Comparison of ENCODE assay signal across 14 mouse cellular contexts in the genomic region with DNA sequence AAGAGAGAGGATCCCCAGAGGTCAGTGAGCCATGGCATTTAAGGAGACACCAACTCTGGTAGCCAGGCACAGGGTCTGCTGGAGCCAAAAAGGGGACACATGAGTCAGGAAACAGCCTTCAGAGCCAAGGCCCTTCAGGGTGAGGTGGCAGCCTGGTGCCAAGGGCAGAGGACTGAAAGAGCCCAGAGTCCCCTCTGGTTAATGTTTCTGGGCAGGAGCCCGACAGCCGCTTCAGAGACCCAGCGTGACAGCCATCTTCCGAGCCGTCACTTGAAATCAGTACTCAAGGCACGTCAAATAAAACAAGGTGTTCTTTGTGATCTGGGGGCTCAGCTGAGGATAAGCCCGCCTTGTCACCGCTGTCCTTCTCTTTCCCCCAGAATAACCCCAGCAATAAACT. TPM values are rescaled to one million over a fixed set of nuclear protein-coding genes. Genes with fewer than 3 reads are reported as not detected.
DNase-seq lines count a peak whose midpoint lies in the region; ATAC-seq lines count a peak whose summit lies in the region.
"Had no signal": no experiment of that assay in that cellular context is flagged by ENCODE, and none has a peak within 500 bp of the region (broad histone marks: within the 10 kb centered on the region; RNA-seq: fewer than 3 reads in every experiment).

No protein-coding gene starts in this region.

- H3K4me1 ChIP-seq in hindbrain, embryonic 16.5 days (ENCODE audit: control insufficient read depth, insufficient read depth, low read depth, low read length) = 0 out of 2 replicates have a peak, but pooled peaks cover 3% of the 10 kb centered on the region
- H3K4me1 ChIP-seq in hindbrain, embryonic 10.5 days (replicated peaks) = no peaks in the 10 kb centered on the region
- no peaks in the 10 kb centered on the region for H3K4me1 ChIP-seq in embryonic facial prominence, embryonic 10.5 days
- H3K4me1 ChIP-seq: forebrain, embryonic 12.5 days; intestine, embryonic 15.5 days; liver, embryonic 12.5 days had no signal

- peaks cover 21% of the 10 kb centered on the region for H3K36me3 ChIP-seq in hindbrain, embryonic 16.5 days (ENCODE audit: control insufficient read depth, insufficient read depth, low read length)
- peaks cover 46% of the 10 kb centered on the region for H3K36me3 ChIP-seq in hindbrain, embryonic 10.5 days
- H3K36me3 ChIP-seq in embryonic facial prominence, embryonic 10.5 days (replicated peaks) = peaks cover 16% of the 10 kb centered on the region; the same call in 1 of the 2 replicates

- H3K9me3 ChIP-seq in hindbrain, embryonic 16.5 days (ENCODE audit: control insufficient read depth, low read length) = no peaks in the 10 kb centered on the region
- H3K9me3 ChIP-seq in hindbrain, embryonic 10.5 days = no peaks in the 10 kb centered on the region
- H3K9me3 ChIP-seq in embryonic facial prominence, embryonic 10.5 days = no peaks in the 10 kb centered on the region
- H3K9me3 ChIP-seq: embryonic facial prominence, embryonic 13.5 days; forebrain, embryonic 12.5 days; intestine, embryonic 15.5 days; liver, embryonic 12.5 days had no signal

- H3K4me3 ChIP-seq in hindbrain, embryonic 16.5 days (ENCODE audit: low read length) = no peak overlapping the region
- H3K4me3 ChIP-seq in hindbrain, embryonic 10.5 days = no peak overlapping the region
- H3K4me3 ChIP-seq in embryonic facial prominence, embryonic 10.5 days = no peak overlapping the region
- H3K4me3 ChIP-seq: embryonic facial prominence, embryonic 13.5 days; forebrain, embryonic 12.5 days; intestine, embryonic 15.5 days; liver, embryonic 12.5 days had no signal

- no peak overlapping the region for H3K9ac ChIP-seq in hindbrain, embryonic 16.5 days (ENCODE audit: low read depth, low read length)
- H3K9ac ChIP-seq: embryonic facial prominence, embryonic 13.5 days; forebrain, embryonic 12.5 days; intestine, embryonic 15.5 days; liver, embryonic 12.5 days had no signal

- H3K27me3 ChIP-seq in hindbrain, embryonic 16.5 days (replicated peaks; ENCODE audit: control insufficient read depth, insufficient read depth, low read length) = no peaks in the 10 kb centered on the region
- no peaks in the 10 kb centered on the region for H3K27me3 ChIP-seq in hindbrain, embryonic 10.5 days (ENCODE audit: insufficient read depth, poor library complexity, severe bottlenecking)
- no peaks in the 10 kb centered on the region for H3K27me3 ChIP-seq in embryonic facial prominence, embryonic 10.5 days (replicated peaks; ENCODE audit: low read depth, poor library complexity, severe bottlenecking)
- H3K27me3 ChIP-seq: embryonic facial prominence, embryonic 13.5 days; forebrain, embryonic 12.5 days; intestine, embryonic 15.5 days; liver, embryonic 12.5 days; Patski had no signal

- no peak overlapping the region for H3K27ac ChIP-seq in hindbrain, embryonic 16.5 days (ENCODE audit: low read depth, low read length)
- no peak overlapping the region for H3K27ac ChIP-seq in hindbrain, embryonic 10.5 days
- no peak overlapping the region for H3K27ac ChIP-seq in embryonic facial prominence, embryonic 10.5 days (replicated peaks)
- H3K27ac ChIP-seq: embryonic facial prominence, embryonic 13.5 days; forebrain, embryonic 12.5 days; intestine, embryonic 15.5 days; liver, embryonic 12.5 days had no signal

- no peak for DNase-seq in hindbrain, embryonic 10.5 days (ENCODE audit: low spot score)
- peak; percentile 88 for DNase-seq in adrenal gland, adult 2 months
- DNase-seq in adrenal gland, adult 8-10 months = peak; percentile 77
- DNase-seq in heart, adult 8-10 months (ENCODE audit: low spot score) = peak; percentile 64
- no peak for DNase-seq in embryonic facial prominence, embryonic 10.5 days (ENCODE audit: low spot score)
- DNase-seq: cerebellum, postnatal 25 days had no signal

- WGBS in hindbrain, embryonic 16.5 days = 77% methylated on average over 8 of the region's 8 CpGs
- 94% methylated on average over 8 of the region's 8 CpGs for WGBS in hindbrain, embryonic 10.5 days
- WGBS in embryonic facial prominence, embryonic 10.5 days = 80% methylated on average over 8 of the region's 8 CpGs

- ATAC-seq in hindbrain, embryonic 16.5 days = peak; percentile 40; the same call in 1 of the 2 replicates
- ATAC-seq in activated CD4-positive, CD25-positive, alpha-beta regulatory T cell, adult 4 months = no peak
- ATAC-seq: intestine, embryonic 15.5 days; liver, embryonic 12.5 days; lung, postnatal 0 days; Patski had no signal

- no peak overlapping the region for H3K4me2 ChIP-seq in hindbrain, embryonic 16.5 days (ENCODE audit: low read length)
- H3K4me2 ChIP-seq: embryonic facial prominence, embryonic 13.5 days; forebrain, embryonic 12.5 days; intestine, embryonic 15.5 days; liver, embryonic 12.5 days had no signal

RNA-seq across cellular contexts. Expression of gene Otulin, which starts 59.3 kb away (rescaled TPM):
- 12.3 and 24.2 TPM in 2 replicates for polyA plus RNA-seq in hindbrain, embryonic 16.5 days (2015; fragmentation: Nextera tagmentation; extraction: Ambion mirVana)
- polyA plus RNA-seq in hindbrain, embryonic 10.5 days (2016; fragmentation: Nextera tagmentation; extraction: Ambion mirVana) = 28.1 TPM in 2 replicates
- 10 to 100 TPM; 34.7 to 38.7 TPM for total RNA-seq in adrenal gland, adult 2 months (2021)
- polyA plus RNA-seq in adrenal gland, adult 2 months (2012; rRNA removed) = 19.4 and 31.2 TPM in 2 replicates
- 10 to 100 TPM; 37.2 to 42.8 (median 40.0) TPM for total RNA-seq in adrenal gland, adult 8-10 months (2022)
- total RNA-seq in heart, adult 8-10 months (2022) = 10 to 100 TPM; 25.7 to 29.2 (median 27.6) TPM
- 26.4 and 27.7 TPM in 2 replicates for polyA plus RNA-seq in embryonic facial prominence, embryonic 10.5 days (2016; fragmentation: Nextera tagmentation; extraction: Ambion mirVana)
- 10 to 100 TPM; 12.7 to 15.2 TPM for polyA plus RNA-seq in activated CD4-positive, CD25-positive, alpha-beta regulatory T cell, adult 4 months (2017; shearing (Covaris generic))

Comparison
In these comparisons a context has a peak if more than half of its experiments do, and no peak if none do; other contexts are left out.
1. DNase-seq: peak in adrenal gland, adult 2 months (single experiment), adrenal gland, adult 8-10 months (single experiment) and heart, adult 8-10 months (single experiment); none in hindbrain, embryonic 10.5 days (single experiment) and embryonic facial prominence, embryonic 10.5 days (single experiment).